Mouse (Mus musculus) lung, postnatal 0 days (tissue): ENCODE results near the gene Gmnn.

Experiments
- CTCF ChIP-seq: IDR thresholded peaks from 2 replicates; pipeline ENCODE4 v1.5.1; 2016; ENCODE audit warnings: antibody characterized with exemption, mild to moderate bottlenecking
- EP300 ChIP-seq: IDR thresholded peaks from 2 replicates; pipeline ENCODE4 v1.6.1; 2016; ENCODE audit warnings: antibody characterized with exemption, mild to moderate bottlenecking, control low read depth

DNA sequence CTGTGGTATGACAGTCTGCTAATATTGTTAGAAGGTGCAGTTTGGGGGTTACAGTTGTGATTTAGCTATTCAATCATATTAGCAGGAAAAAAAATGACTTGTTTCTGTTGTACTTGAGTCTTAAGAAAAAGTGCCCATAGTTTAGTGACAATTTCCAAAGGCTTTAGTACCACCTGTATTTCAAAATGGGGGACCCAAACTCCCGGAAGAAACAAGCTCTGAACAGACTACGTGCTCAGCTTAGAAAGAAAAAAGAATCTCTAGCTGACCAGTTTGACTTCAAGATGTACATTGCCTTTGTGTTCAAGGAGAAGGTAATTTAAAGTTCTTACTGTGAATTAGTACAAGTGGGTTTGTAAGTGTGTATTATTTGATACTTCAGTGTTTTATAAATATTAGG is 41.5 kb upstream of the Gmnn start:
- TF ChIP-seq EP300 = no peak
- TF ChIP-seq CTCF = no peak
